Mouse (Mus musculus): ENCODE measurements around the gene Pde4a. TPM values are rescaled to one million over a fixed set of nuclear protein-coding genes. Genes with fewer than 3 reads are reported as not detected.

Pde4a gene
- polyA plus RNA-seq (2015; fragmentation: Nextera tagmentation; extraction: Ambion mirVana) = 0.95 and 1.0 TPM in 2 replicates

- peak; percentile 76 for DNase-seq (ENCODE audit: low spot score)
Observed at GRCm38 (mm10) chr9:21165041-21165951, at the start of gene Pde4a. Pde4a (plus strand) TSS chr9:21165714.

DNA sequence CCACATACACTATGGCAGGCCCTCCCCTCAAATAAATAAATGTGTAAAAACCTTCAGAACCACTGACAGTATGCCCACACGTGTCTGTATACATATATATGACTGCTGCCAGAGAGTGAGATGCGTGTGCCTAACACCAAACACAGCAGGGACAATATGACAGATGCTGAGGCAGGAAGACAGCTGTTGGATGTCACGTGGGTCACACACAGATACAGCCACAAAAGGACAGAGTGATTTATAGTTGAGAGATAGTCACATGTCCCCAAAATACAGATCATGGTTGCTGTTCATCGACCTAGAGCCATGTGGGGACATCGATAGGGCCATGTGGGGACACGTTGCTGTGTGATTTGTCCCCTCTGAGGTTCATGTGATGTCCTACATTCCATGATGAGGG, 48.4 kb upstream of the Pde4a start:
- DNase-seq (ENCODE audit: low spot score) = no peak

- no peak for DNase-seq (ENCODE audit: low spot score)
Observed at GRCm38 (mm10) chr9:21121483-21121882, 44.0 kb upstream of the Pde4a start.

DNA sequence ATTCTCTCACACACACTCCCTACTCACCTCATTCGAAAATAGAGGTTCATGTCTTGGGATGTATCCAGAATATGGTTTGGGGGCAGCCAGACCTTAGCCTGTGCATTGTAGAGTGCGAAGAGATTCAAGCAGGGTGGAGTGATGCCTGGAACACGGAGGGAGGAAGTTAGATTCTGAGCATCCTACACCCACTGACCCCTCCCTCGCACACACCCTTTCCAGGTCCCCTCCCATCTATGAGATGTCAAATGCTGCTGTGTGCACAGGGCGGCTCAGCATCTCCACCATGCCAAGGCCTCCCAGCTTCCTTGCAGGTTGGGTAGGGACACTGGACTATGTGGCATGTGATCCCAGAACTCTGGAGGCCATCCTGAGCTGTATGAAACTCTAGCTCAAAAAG, 40.7 kb upstream of the Pde4a start:
- no peak for DNase-seq (ENCODE audit: low spot score)

DNA sequence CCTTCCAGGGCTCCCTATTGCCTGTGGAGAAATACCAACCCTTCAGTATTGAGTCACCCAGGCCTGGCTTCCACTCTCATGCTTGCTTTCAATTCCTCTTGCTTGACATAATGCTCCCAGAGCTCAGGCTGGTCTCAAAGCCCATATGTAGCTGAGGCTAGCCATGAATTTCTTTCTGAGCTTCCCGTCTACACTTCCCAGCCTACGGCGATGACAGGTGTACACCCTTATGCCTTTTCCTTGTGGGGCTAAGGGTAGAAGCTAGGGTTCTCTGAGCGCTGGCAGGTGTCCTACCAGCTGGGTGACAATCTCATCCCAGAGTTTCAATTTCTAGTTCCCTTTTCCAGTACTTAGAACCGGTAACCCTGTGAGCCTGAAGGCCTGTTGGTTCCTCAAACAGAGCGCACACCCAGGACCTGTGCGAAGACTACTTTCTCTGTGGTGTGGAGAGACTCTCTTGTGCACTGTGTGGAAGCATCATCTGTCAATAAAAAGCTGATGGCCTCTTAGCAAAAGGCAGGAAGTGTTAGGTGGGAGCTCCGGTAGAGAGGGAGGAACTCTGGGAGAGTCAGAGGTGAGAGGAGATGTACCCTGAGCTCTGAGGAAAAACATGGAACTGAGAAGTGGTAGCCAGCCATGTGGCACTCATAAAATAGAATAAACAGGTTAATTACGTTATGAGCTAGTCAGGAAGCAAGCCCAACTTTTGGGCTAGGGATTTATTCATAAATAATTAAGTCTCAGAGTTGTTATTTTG, 39.8 kb upstream of the Pde4a start:
- no peak for DNase-seq (ENCODE audit: low spot score)

DNA sequence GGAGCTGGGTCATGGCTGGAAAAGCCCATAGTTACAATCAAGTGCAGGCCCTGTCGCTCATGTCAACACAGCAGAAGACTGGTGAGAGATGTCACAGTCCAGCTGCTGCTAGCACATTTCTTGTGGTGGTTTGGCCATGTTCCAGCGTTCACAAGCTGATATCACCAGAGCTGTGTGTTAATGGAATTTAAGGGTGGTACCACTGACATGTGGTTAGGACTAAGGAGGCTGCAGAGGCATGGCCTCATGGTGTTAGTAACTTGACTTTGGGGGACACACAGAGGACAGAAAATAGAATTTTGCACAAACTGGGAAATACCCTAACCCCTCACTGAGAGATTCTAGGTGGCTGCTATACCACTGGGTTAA, 39.3 kb upstream of the Pde4a start:
- no peak for DNase-seq (ENCODE audit: low spot score)

DNA sequence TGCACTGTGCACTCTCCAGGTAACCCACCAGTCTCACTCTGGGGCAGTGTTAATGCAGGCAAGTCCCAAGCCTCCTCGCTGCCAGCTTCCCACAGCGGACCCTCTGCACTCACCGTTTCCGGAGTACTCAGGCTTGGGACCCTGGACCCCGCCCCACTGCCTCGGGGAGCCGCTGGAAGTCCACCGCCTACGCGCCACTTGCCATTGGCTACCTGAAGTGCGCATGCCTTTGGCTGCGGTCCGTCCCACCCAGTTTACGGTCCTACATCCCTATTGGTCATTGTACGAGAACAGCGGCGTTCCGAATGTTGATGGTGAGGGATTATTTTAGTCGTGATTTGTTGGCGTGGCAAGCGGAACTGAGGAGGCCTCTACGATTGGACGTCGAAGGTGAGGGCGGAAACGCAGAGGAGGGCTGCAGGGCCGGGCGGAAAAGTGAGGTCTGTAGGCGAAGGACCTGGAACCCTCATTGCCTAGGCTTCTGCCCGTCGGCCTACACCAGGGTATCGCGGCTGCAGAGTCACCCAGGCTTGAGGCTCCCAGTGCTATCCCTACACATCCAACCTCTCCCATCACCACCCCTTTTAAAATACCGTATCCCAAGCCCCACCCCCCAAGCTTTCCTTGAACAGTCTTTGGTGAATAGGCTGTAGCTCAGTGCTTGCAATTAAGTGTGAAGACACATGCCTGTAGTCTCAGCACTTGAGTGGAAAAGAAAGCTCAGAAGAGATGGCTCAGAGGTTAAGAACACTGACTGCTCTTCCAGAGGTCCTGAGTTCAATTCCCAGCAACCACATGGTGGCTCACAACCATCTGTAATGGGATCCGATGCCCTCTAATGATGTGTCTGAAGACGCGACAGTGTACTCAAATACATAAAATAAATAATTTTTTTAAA, 34.2 kb upstream of the Pde4a start, which contains the start of gene Tyk2:
Tyk2 (minus strand) TSS at position 185 of the 898 bp plus-strand sequence.
- peak; percentile 88 for DNase-seq (ENCODE audit: low spot score)

GRCm38 (mm10) chr9:21132102-21132775, 33.3 kb upstream of the Pde4a start:
- DNase-seq (ENCODE audit: low spot score) = peak; percentile 29

GRCm38 (mm10) chr9:21133064-21133707, 32.3 kb upstream of the Pde4a start:
- peak; percentile 75 for DNase-seq (ENCODE audit: low spot score)

GRCm38 (mm10) chr9:21134595-21135328, 30.8 kb upstream of the Pde4a start:
- DNase-seq (ENCODE audit: low spot score) = no peak

DNA sequence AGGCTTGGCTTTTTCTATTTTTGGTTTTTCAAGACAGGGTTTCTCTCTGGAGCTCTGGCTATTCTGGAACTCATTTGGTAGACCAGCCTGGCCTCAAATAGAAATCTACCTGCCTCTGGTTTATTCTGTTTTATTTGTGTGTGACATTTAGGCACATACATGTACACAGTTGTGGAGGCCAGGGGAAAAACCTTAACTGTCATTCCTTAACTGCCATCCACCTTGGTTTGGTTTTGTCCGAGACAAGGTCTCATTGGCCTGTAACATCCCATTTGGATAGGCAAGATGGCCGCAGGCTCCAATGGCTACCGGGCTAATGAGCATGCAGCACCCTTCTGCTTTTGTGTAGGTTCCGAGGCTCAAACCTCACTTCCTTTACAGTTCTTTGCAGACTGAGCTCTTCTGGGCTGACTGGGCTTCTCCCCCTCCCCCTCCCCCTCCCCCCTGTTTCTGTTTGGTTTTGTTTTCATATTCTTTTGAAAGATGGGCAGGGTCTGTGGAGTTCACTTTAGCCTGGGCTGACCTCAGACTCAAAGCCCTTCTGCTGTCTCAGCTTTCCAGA, 30.1 kb upstream of the Pde4a start:
- no peak for DNase-seq (ENCODE audit: low spot score)

- no peak for DNase-seq (ENCODE audit: low spot score)
Observed at GRCm38 (mm10) chr9:21135941-21136381, 29.6 kb upstream of the Pde4a start.

GRCm38 (mm10) chr9:21136401-21136800, 29.1 kb upstream of the Pde4a start:
- DNase-seq (ENCODE audit: low spot score) = peak; percentile 33

- DNase-seq (ENCODE audit: low spot score) = peak; percentile 81
Observed at GRCm38 (mm10) chr9:21137229-21137628, 28.3 kb upstream of the Pde4a start.

- DNase-seq (ENCODE audit: low spot score) = no peak
Observed at GRCm38 (mm10) chr9:21138386-21138785, 27.1 kb upstream of the Pde4a start.

- no peak for DNase-seq (ENCODE audit: low spot score)
Observed at GRCm38 (mm10) chr9:21141922-21142321, 23.6 kb upstream of the Pde4a start.

GRCm38 (mm10) chr9:21144361-21144760, 21.2 kb upstream of the Pde4a start:
- no peak for DNase-seq (ENCODE audit: low spot score)

DNA sequence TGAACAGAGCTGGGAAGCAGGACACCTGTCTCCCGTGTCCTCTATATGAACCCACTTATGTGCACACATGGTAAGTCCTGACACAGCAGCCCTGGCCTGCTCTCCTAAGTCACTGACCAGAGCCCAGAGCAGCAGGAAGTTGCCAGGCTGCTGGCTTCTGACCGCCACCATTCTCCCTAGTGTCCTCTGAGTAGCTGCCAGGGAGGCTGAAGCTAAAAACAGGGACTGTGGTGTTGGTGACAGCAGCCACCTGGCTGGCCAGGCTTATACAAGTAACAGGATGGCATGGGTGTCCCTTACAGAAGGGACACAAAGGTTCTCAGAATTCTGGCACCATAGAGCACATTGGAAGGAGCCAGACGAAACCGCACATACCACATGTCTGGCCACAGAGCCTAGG, 20.1 kb upstream of the Pde4a start:
- no peak for DNase-seq (ENCODE audit: low spot score)

- peak; percentile 81 for DNase-seq (ENCODE audit: low spot score)
Observed at GRCm38 (mm10) chr9:21146722-21147121, 18.8 kb upstream of the Pde4a start.

All from thymus, postnatal 0 days (tissue).